Mouse (Mus musculus) CH12F3 (cell line): ENCODE data around the gene S100a4.

ENCODE experiments used
- in situ Hi-C: fragments of 300-500 bp; cut with MboI; formaldehyde crosslinking; loops from 2 replicates; pipeline ENCODE4 v1.14.3; 2020; ENCODE audit warnings: low sequenced_read_pairs

The S100a4 gene

GRCm38 (mm10) chr3:90603623-90604022, at the start of gene S100a4:
TSS of gene S100a4 (plus strand) at chr3:90603771.
- in situ Hi-C loops: no loop called here

- in situ Hi-C loops: no loop called here
Measured at GRCm38 (mm10) chr3:90555954-90556353, 47.6 kb upstream of the S100a4 start.

- in situ Hi-C loops: no loop called here
Measured at GRCm38 (mm10) chr3:90560008-90560628, 43.5 kb upstream of the S100a4 start, which contains the start of gene S100a3. TSS of gene S100a3 (plus strand) at chr3:90560578.

GRCm38 (mm10) chr3:90574691-90575090, 28.9 kb upstream of the S100a4 start:
- in situ Hi-C loops: no loop called here

- in situ Hi-C loops: no loop called here
Measured at GRCm38 (mm10) chr3:90575320-90575719, 28.3 kb upstream of the S100a4 start.

- in situ Hi-C loops: no loop called here
Measured at GRCm38 (mm10) chr3:90576351-90577001, 27.1 kb upstream of the S100a4 start.

- in situ Hi-C loops: no loop called here
Measured at GRCm38 (mm10) chr3:90579433-90579832, 24.1 kb upstream of the S100a4 start.

GRCm38 (mm10) chr3:90581141-90581540, 22.4 kb upstream of the S100a4 start:
- in situ Hi-C loops: no loop called here

- in situ Hi-C loops: no loop called here
Measured at GRCm38 (mm10) chr3:90582156-90582555, 21.4 kb upstream of the S100a4 start.

GRCm38 (mm10) chr3:90582556-90582955, 21.0 kb upstream of the S100a4 start:
- in situ Hi-C loops: no loop called here

GRCm38 (mm10) chr3:90583893-90584292, 19.7 kb upstream of the S100a4 start:
- in situ Hi-C loops: no loop called here

GRCm38 (mm10) chr3:90585595-90585994, 18.0 kb upstream of the S100a4 start:
- in situ Hi-C loops: no loop called here

GRCm38 (mm10) chr3:90586016-90586643, 17.4 kb upstream of the S100a4 start:
- in situ Hi-C loops: no loop called here

GRCm38 (mm10) chr3:90586906-90587305, 16.7 kb upstream of the S100a4 start:
- in situ Hi-C loops: no loop called here

GRCm38 (mm10) chr3:90587361-90588101, 16.0 kb upstream of the S100a4 start:
- in situ Hi-C loops: no loop called here

- in situ Hi-C loops: no loop called here
Measured at GRCm38 (mm10) chr3:90589390-90589789, 14.2 kb upstream of the S100a4 start.

GRCm38 (mm10) chr3:90589947-90590346, 13.6 kb upstream of the S100a4 start, which contains the start of gene S100a2:
TSS of gene S100a2 (plus strand) at chr3:90590247.
- in situ Hi-C loops: no loop called here

GRCm38 (mm10) chr3:90594466-90594865, 9.1 kb upstream of the S100a4 start:
- in situ Hi-C loops: no loop called here

GRCm38 (mm10) chr3:90595556-90595955, 8.0 kb upstream of the S100a4 start:
- in situ Hi-C loops: no loop called here

- in situ Hi-C loops: no loop called here
Measured at GRCm38 (mm10) chr3:90596810-90597209, 6.8 kb upstream of the S100a4 start.

GRCm38 (mm10) chr3:90597736-90598135, 5.8 kb upstream of the S100a4 start:
- in situ Hi-C loops: no loop called here
